Mouse (Mus musculus): ENCODE measurements around the gene Sbno2.

- TF ChIP-seq MAX (IDR thresholded peaks at IDR 0.05; ENCODE audit: low read length), result no peak
- no peak for TF ChIP-seq POLR2A (IDR thresholded peaks at IDR 0.05; ENCODE audit: low read depth, low read length)
Observed at GRCm38 (mm10) chr10:80148610-80149290, 43.4 kb upstream of the Sbno2 start.

All from CH12.LX (cell line).